Mouse (Mus musculus): ENCODE measurements around the gene Col1a2. TPM values are rescaled to one million over a fixed set of nuclear protein-coding genes. Genes with fewer than 3 reads are reported as not detected.

Gene Col1a2
- total and polyA plus RNA-seq, 2 experiments from 2014 or later, result 63.5 to 93.7 TPM

DNA sequence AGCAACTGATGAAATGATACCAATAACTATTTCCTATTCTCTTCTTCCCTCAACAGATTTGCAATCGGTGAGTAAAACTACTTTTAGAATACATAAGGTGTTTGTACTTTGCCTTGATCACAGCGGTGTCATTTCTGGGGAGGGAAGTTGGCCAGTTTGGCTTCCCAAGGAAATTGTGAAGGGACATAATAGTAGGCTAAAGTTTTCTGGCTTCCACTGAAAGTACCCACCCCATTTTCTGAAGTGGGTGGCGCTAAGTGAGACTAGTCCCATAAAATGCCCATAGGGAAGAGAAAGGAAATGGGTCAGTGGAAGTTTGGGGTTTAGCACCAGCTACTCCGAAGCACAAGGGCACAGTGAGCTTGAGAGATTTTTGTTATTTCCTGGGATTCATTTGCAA is 3.7 kb downstream of the Col1a2 start:
- no peak overlapping the region for H3K4me3 ChIP-seq (ENCODE audit: low read depth, low read length)
- ATAC-seq (ENCODE audit: low FRiP score) (no peak), DNase-seq (ENCODE audit: low spot score) (no peak)
- WGBS, result 88% methylated on average over 4 of the region's 4 CpGs
- no peak overlapping the region for H3K27ac ChIP-seq (ENCODE audit: low read depth, low read length)
- H3K27me3 ChIP-seq (ENCODE audit: insufficient read depth, low read length), result peaks cover 10% of the 10 kb centered on the region; the same call in 1 of the 2 replicates
- H3K9me3 ChIP-seq (ENCODE audit: low read length), result no peaks in the 10 kb centered on the region
- H3K4me1 ChIP-seq (ENCODE audit: insufficient read depth, low read length), result peaks cover 8% of the 10 kb centered on the region
- no peak for TF ChIP-seq CTCF (IDR thresholded peaks at IDR 0.05)
- H3K36me3 ChIP-seq (ENCODE audit: insufficient read depth, low read length), result no peaks in the 10 kb centered on the region
- H3K4me2 ChIP-seq (ENCODE audit: low read depth, low read length, poor library complexity, severe bottlenecking), result no peak overlapping the region
- no peak overlapping the region for H3K9ac ChIP-seq (replicated peaks; ENCODE audit: low read length, poor library complexity, severe bottlenecking)

DNA sequence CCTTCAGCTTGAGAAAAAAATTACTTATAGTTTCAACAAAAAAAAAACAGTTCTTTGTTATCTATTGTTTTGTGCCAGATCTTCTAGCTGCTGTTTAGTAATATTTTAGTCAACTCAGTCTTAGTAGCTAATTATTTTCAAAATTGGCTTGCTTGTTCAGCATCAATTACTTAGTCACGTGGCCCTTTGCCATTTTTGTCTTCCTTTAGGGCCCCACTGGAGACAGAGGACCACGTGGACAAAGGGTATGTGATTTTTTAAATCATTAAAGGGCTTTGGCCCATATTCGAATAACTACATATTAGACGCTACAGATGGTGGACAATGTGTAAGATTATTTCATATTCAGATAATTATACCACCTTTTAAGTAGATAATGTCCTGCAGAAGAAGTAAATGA is 4.8 kb downstream of the Col1a2 start:
- no peak for DNase-seq (ENCODE audit: low spot score)
- WGBS, result 80% methylated on average over 4 of the region's 4 CpGs
- no peak for ATAC-seq (ENCODE audit: low FRiP score)

DNA sequence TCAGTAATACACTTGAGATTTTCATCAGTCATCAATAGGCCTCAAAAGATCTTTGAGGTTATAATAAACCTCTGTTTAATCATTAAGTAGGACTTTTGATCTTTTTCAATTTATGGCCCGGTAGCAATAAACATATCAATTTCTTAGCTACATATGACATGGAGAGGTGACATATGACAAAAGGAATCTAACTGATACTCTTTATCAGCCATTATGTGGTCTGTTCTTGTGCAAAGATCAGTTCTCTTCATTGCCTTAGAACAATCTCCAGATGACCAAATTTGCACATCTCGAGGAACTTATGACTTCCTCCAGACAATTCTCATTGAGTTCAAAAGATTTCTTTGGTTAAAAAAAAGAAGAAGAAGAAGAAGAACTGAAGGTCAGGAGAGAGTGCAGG is 10.1 kb downstream of the Col1a2 start:
- no peak for ATAC-seq (ENCODE audit: low FRiP score)
- no peaks in the 10 kb centered on the region for H3K36me3 ChIP-seq (ENCODE audit: insufficient read depth, low read length)
- 93% methylated on average over 2 of the region's 2 CpGs for WGBS

More for the DNA sequence above, 4.8 kb downstream of the Col1a2 start:
- Histone ChIP-seq H3K27me3 (ENCODE audit: insufficient read depth, low read length) (peaks cover 7% of the 10 kb centered on the region; the same call in 1 of the 2 replicates), H3K36me3 (ENCODE audit: insufficient read depth, low read length) (no peaks in the 10 kb centered on the region), H3K4me1 (ENCODE audit: insufficient read depth, low read length) (peaks cover 8% of the 10 kb centered on the region), H3K4me3 (ENCODE audit: low read depth, low read length) (no peak overlapping the region), H3K27ac (ENCODE audit: low read depth, low read length) (no peak overlapping the region), H3K9me3 (ENCODE audit: low read length) (no peaks in the 10 kb centered on the region), H3K4me2 (ENCODE audit: low read depth, low read length, poor library complexity, severe bottlenecking) (no peak overlapping the region), H3K9ac (replicated peaks; ENCODE audit: low read length, poor library complexity, severe bottlenecking) (no peak overlapping the region)
- no peak for TF ChIP-seq CTCF (IDR thresholded peaks at IDR 0.05)

DNA sequence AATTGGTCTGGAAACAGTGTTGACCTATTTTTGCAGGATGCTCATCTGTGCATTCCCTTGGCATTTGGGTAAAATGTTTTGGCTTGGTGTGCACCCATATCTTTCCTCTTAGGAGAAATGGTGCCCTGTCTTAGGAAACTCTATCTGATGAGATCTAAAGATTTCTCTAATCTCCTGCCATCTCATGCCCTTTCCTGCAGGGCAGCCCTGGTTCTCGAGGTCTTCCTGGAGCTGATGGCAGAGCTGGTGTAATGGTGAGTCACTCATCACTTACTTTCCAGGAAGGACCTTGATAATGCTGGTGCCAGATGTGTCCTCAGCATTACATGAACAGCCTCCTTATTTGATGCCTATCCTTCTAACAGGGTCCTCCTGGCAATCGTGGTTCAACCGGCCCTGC is 16.4 kb downstream of the Col1a2 start:
- Histone ChIP-seq H3K4me3 (ENCODE audit: low read depth, low read length) (no peak overlapping the region), H3K4me1 (ENCODE audit: insufficient read depth, low read length) (no peaks in the 10 kb centered on the region), H3K4me2 (ENCODE audit: low read depth, low read length, poor library complexity, severe bottlenecking) (no peak overlapping the region), H3K9ac (replicated peaks; ENCODE audit: low read length, poor library complexity, severe bottlenecking) (no peak overlapping the region), H3K9me3 (ENCODE audit: low read length) (no peaks in the 10 kb centered on the region), H3K27me3 (ENCODE audit: insufficient read depth, low read length) (no peaks in the 10 kb centered on the region), H3K36me3 (ENCODE audit: insufficient read depth, low read length) (no peaks in the 10 kb centered on the region), H3K27ac (ENCODE audit: low read depth, low read length) (no peak overlapping the region)
- DNase-seq (ENCODE audit: low spot score), result no peak
- ATAC-seq (ENCODE audit: low FRiP score), result no peak
- no peak for TF ChIP-seq CTCF (IDR thresholded peaks at IDR 0.05)
- 88% methylated on average over 3 of the region's 3 CpGs for WGBS

More for the DNA sequence above, 10.1 kb downstream of the Col1a2 start:
- Histone ChIP-seq H3K9ac (replicated peaks; ENCODE audit: low read length, poor library complexity, severe bottlenecking) (no peak overlapping the region), H3K4me1 (ENCODE audit: insufficient read depth, low read length) (no peaks in the 10 kb centered on the region), H3K27ac (ENCODE audit: low read depth, low read length) (no peak overlapping the region), H3K4me2 (ENCODE audit: low read depth, low read length, poor library complexity, severe bottlenecking) (no peak overlapping the region), H3K27me3 (ENCODE audit: insufficient read depth, low read length) (no peaks in the 10 kb centered on the region), H3K9me3 (ENCODE audit: low read length) (no peaks in the 10 kb centered on the region), H3K4me3 (ENCODE audit: low read depth, low read length) (no peak overlapping the region)
- no peak for DNase-seq (ENCODE audit: low spot score)
- no peak for TF ChIP-seq CTCF (IDR thresholded peaks at IDR 0.05)

DNA sequence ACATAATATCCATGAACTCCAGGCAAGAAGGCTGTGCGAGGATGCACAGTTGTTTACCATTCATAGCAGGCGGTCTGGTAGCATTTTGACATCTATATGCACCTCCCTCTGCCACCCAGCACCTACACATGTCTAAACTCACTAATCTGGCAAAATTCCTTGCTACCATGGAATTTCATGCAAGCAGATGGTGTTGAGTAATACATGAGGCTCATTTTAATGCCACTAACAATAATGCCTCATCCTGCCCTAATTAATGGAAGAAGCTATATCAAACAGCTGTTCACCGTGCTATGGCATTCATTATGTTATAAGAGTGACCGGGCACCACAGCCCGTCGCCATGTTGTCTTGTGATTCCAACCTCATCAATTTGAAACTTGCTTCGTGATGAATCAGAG is 23.8 kb downstream of the Col1a2 start:
- no peak overlapping the region for H3K4me3 ChIP-seq (ENCODE audit: low read depth, low read length)
- no peaks in the 10 kb centered on the region for H3K36me3 ChIP-seq (ENCODE audit: insufficient read depth, low read length)
- DNase-seq (ENCODE audit: low spot score), result no peak
- H3K9ac ChIP-seq (replicated peaks; ENCODE audit: low read length, poor library complexity, severe bottlenecking), result no peak overlapping the region
- ATAC-seq (ENCODE audit: low FRiP score), result no peak
- H3K4me2 ChIP-seq (ENCODE audit: low read depth, low read length, poor library complexity, severe bottlenecking), result no peak overlapping the region
- no peaks in the 10 kb centered on the region for H3K4me1 ChIP-seq (ENCODE audit: insufficient read depth, low read length)
- H3K27me3 ChIP-seq (ENCODE audit: insufficient read depth, low read length), result no peaks in the 10 kb centered on the region
- whole genome bisulfite sequencing, result 76% methylated on average over 7 of the region's 7 CpGs
- no peak overlapping the region for H3K27ac ChIP-seq (ENCODE audit: low read depth, low read length)
- TF ChIP-seq CTCF (IDR thresholded peaks at IDR 0.05), result no peak
- H3K9me3 ChIP-seq (ENCODE audit: low read length), result no peaks in the 10 kb centered on the region

DNA sequence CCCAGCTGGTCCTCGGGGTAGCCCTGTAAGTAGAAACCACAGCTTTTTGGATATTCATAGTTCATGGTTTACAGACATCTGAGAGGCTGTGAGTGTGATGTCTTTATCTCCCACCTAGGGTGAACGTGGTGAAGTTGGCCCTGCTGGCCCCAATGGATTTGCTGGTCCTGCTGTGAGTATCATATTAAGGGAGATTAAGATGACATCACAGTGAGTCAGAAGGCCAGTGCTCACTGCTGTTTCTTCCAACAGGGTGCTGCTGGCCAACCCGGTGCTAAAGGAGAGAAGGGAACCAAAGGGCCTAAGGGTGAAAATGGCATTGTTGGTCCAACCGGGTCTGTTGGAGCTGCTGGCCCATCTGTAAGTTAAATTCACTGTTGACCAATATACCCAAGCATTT is 26.4 kb downstream of the Col1a2 start:
- 82% methylated on average over 4 of the region's 4 CpGs for WGBS
- DNase-seq (ENCODE audit: low spot score) (no peak), ATAC-seq (ENCODE audit: low FRiP score) (no peak)
- H3K9me3 ChIP-seq (ENCODE audit: low read length), result no peaks in the 10 kb centered on the region
- H3K36me3 ChIP-seq (ENCODE audit: insufficient read depth, low read length), result no peaks in the 10 kb centered on the region
- H3K9ac ChIP-seq (replicated peaks; ENCODE audit: low read length, poor library complexity, severe bottlenecking), result no peak overlapping the region
- no peak overlapping the region for H3K27ac ChIP-seq (ENCODE audit: low read depth, low read length)
- no peak overlapping the region for H3K4me3 ChIP-seq (ENCODE audit: low read depth, low read length)
- H3K4me1 ChIP-seq (ENCODE audit: insufficient read depth, low read length), result no peaks in the 10 kb centered on the region
- TF ChIP-seq CTCF (IDR thresholded peaks at IDR 0.05), result no peak
- H3K4me2 ChIP-seq (ENCODE audit: low read depth, low read length, poor library complexity, severe bottlenecking), result no peak overlapping the region
- no peaks in the 10 kb centered on the region for H3K27me3 ChIP-seq (ENCODE audit: insufficient read depth, low read length)
